Mouse (Mus musculus): ENCODE results near the gene Mdm4. TPM values are rescaled to one million over a fixed set of nuclear protein-coding genes. Genes with fewer than 3 reads are reported as not detected.
A peak's percentile ranks its signal among the peaks of the same experiment; 100 is the strongest.
"Not testable (repeated sequence)": the region's sequence is repeated elsewhere in the genome, so short reads cannot be mapped to it uniquely, and the experiment has no call there.

The Mdm4 gene
- total RNA-seq, 1 experiment from 2014 or later: 138 TPM

GRCm38 (mm10) chr1:133025051-133025795, 5.1 kb downstream of the Mdm4 start:
- ATAC-seq (replicated peaks; ENCODE audit: insufficient number of reproducible peaks, low FRiP score, low TSS enrichment, poor library complexity, severe bottlenecking): peak; percentile 100

GRCm38 (mm10) chr1:133024426-133024825, 5.9 kb downstream of the Mdm4 start:
- ATAC-seq (replicated peaks; ENCODE audit: insufficient number of reproducible peaks, low FRiP score, low TSS enrichment, poor library complexity, severe bottlenecking): no peak

DNA sequence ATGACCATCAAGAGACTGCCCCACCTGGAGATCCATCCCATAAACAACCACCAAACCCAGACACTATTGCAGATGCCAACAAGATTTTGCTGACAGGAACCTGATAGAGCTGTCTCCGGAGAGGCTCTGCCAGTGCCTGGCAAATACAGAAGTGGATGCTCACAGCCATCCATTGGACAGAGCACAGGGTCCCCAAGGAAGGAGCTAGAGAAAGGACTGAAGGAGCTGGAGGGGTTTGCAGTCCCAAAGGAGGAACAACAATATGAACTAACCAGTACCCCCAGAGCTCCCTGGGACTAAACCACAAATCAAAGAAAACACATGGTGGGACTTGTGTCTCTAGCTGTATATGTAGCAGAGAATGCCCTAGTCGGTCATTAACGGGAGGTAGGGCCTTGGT, 6.6 kb downstream of the Mdm4 start:
- not testable (repeated sequence) for ATAC-seq (replicated peaks; ENCODE audit: insufficient number of reproducible peaks, low FRiP score, low TSS enrichment, poor library complexity, severe bottlenecking)

DNA sequence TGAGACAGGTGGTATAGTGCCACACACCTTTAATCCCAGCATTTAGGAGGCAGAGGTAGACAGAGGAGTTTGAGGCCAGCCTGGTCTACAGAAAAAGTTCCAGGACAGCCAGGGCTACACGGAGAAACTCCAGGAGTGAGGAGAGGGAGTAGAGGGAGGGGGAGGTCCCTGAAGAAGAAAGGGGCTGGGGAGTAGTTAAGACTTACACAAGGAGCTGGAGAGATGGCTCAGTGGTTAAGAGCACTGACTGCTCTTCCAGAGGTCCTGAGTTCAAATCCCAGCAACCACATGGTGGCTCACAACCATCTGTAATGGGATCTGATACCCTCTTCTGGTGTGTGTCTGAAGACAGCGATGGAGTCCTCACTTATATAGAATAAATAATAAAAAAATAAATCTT, 8.4 kb downstream of the Mdm4 start:
- ATAC-seq (replicated peaks; ENCODE audit: insufficient number of reproducible peaks, low FRiP score, low TSS enrichment, poor library complexity, severe bottlenecking): not testable (repeated sequence)

DNA sequence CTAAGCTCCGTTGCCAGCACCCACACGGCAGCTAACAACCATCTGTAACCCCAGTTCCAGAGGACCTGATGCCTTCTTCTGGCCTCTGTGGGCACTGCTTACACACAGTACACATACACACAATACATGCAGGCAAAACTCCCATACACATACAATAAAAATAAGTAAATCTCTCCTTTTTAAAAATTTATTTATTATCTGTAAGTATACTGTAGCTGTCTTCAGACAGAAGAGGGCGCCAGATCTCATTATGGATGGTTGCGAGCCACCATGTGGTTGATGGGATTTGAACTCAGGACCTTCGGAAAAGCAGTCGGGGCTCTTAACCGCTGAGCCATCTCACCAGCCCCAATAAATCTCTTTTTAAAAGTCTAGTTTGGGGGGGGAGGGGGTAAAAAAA, 9.0 kb downstream of the Mdm4 start:
- ATAC-seq (replicated peaks; ENCODE audit: insufficient number of reproducible peaks, low FRiP score, low TSS enrichment, poor library complexity, severe bottlenecking): no peak

DNA sequence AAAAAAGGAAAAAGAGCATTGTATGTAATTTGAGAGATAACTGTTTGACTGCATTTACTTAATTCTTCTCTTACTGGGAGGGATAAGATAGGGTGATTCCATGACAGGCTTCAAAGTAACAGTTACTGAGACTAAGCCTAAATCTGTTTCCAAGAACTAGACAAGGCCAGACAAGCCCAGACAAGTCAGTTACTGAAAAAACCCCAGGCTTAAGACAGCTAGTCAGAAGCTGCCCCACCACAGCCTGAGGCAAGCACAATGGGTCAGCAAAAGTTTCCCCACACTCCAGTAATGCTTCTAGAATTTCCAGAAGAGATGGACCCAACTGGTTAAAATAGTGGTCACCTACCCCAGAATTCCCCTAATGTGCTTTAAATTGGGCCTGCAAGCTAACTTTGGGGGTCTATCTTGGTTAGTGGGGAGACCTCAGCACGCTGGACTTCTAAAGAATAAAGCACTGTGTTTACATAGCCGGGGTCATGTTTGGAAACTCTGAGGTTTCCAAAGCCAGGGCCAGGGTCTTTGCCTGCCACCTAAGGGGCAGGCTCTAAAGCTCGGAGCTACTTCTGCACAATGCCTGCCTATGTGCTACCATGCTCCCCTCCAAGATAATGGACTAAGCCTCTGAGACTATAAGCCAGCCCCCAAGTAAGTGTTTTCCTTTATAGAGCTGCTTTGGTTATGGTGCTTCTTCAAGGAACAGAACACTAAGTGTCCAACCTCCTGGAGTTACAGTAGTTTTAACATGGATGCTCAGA, 10.0 kb downstream of the Mdm4 start:
- ATAC-seq (replicated peaks; ENCODE audit: insufficient number of reproducible peaks, low FRiP score, low TSS enrichment, poor library complexity, severe bottlenecking): no peak

- no peak for ATAC-seq (replicated peaks; ENCODE audit: insufficient number of reproducible peaks, low FRiP score, low TSS enrichment, poor library complexity, severe bottlenecking)
These were observed 11.0 kb downstream of the Mdm4 start for GRCm38 (mm10) chr1:133019312-133019711.

GRCm38 (mm10) chr1:133018580-133018979, 11.8 kb downstream of the Mdm4 start:
- ATAC-seq (replicated peaks; ENCODE audit: insufficient number of reproducible peaks, low FRiP score, low TSS enrichment, poor library complexity, severe bottlenecking): no peak

- no peak for ATAC-seq (replicated peaks; ENCODE audit: insufficient number of reproducible peaks, low FRiP score, low TSS enrichment, poor library complexity, severe bottlenecking)
These were observed 13.5 kb downstream of the Mdm4 start for GRCm38 (mm10) chr1:133016775-133017428.

DNA sequence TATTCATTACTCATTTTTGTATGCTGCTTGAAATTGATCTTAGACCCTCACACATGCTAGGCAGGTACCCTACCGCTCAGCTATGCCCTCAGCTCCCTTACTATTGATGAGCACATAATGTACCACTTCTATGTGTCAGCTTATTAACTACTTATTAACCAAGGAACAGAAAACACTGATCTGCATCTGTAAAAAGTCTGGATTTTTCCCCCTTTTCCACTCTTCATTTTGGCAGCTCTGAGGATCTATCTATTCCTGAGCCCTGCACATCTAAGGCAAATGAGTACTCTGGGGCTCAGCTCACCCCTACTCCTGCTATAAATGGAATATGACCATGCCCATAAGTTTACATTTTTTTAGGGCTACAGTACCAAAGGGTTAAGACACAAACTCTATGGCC, 16.2 kb downstream of the Mdm4 start:
- no peak for ATAC-seq (replicated peaks; ENCODE audit: insufficient number of reproducible peaks, low FRiP score, low TSS enrichment, poor library complexity, severe bottlenecking)

DNA sequence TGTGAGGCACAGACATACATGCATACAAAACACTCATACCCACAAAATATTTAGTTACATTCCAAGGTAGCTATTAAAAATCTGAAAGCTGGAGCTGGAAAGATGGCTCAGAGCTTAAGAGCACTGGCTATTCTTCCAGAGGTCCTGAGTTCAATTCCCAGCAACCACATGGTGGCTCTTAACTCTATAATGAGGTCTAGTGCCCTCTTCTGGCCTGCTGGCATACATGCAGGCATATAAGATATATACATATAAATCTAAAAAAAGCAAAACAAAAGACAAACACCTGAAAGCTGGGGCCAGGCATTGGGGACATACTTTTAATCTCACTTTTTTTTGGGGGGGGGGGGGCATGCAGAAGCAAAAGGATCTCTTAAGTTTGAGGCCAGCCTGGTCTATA, 17.0 kb downstream of the Mdm4 start:
- ATAC-seq (replicated peaks; ENCODE audit: insufficient number of reproducible peaks, low FRiP score, low TSS enrichment, poor library complexity, severe bottlenecking): no peak

- ATAC-seq (replicated peaks; ENCODE audit: insufficient number of reproducible peaks, low FRiP score, low TSS enrichment, poor library complexity, severe bottlenecking): 0 out of 2 replicates have a peak, but pooled peaks have one; percentile 43
These were observed 18.2 kb downstream of the Mdm4 start for GRCm38 (mm10) chr1:133011955-133012841.

DNA sequence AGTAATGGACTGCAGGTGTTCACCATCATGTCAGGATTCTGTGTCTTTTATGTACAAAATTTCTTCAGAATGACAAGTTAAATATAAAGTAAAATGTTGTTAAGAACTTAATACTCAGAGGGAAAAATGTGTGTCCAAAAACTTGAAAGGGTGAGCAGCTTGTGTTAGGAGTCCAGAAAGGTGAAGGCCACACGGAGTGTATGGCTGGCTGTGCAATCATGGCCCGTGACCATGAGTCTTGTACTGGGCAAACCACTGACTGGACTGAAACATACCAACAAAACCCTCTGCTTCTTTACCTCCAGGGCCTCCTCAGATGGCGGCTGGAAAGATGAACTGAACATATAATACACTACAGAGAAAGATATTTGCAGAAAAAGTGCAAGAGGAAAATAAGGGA, 23.8 kb downstream of the Mdm4 start:
- ATAC-seq (replicated peaks; ENCODE audit: insufficient number of reproducible peaks, low FRiP score, low TSS enrichment, poor library complexity, severe bottlenecking): no peak

GRCm38 (mm10) chr1:133000347-133000746, 30.0 kb downstream of the Mdm4 start:
- ATAC-seq (replicated peaks; ENCODE audit: insufficient number of reproducible peaks, low FRiP score, low TSS enrichment, poor library complexity, severe bottlenecking): no peak

- ATAC-seq (replicated peaks; ENCODE audit: insufficient number of reproducible peaks, low FRiP score, low TSS enrichment, poor library complexity, severe bottlenecking): no peak
These were observed 38.8 kb downstream of the Mdm4 start for GRCm38 (mm10) chr1:132991580-132991979.

GRCm38 (mm10) chr1:132990733-132991132, 39.6 kb downstream of the Mdm4 start:
- ATAC-seq (replicated peaks; ENCODE audit: insufficient number of reproducible peaks, low FRiP score, low TSS enrichment, poor library complexity, severe bottlenecking): no peak

GRCm38 (mm10) chr1:132988556-132989459, 41.6 kb downstream of the Mdm4 start:
- not testable (repeated sequence) for ATAC-seq (replicated peaks; ENCODE audit: insufficient number of reproducible peaks, low FRiP score, low TSS enrichment, poor library complexity, severe bottlenecking)

- peak; percentile 69; the same call in 1 of the 2 replicates for ATAC-seq (replicated peaks; ENCODE audit: insufficient number of reproducible peaks, low FRiP score, low TSS enrichment, poor library complexity, severe bottlenecking)
These were observed 47.6 kb downstream of the Mdm4 start for GRCm38 (mm10) chr1:132982728-132983127.

Data from monocyte, adult 5-6 weeks (primary cell).